Mouse (Mus musculus) heart, adult 18-20 months (tissue): ENCODE measurements at regions not wholly inside any gene's neighbourhood (a gene's known extent, or its start where the extent isn't known, plus 50 kb on each side); places are given as distances from the start of the nearest gene placed in this dataset.

Experiments
- DNase-seq, 2 experiments: peaks; one replicate each; pipeline ENCODE4 v3.0.0; 2021 to 2022; ENCODE audit warnings: mixed read lengths in 1 of 2

GRCm38 (mm10) chr9:57325962-57326361 lies 63.5 kb upstream of the 1700017B05Rik start:
- DNase-seq: no peak

- peak; percentile 12 to 14 for DNase-seq
These were observed 56.6 kb upstream of the 1700017B05Rik start for GRCm38 (mm10) chr9:57319009-57319408.

- DNase-seq: peak; percentile 24 to 63
These were observed 55.3 kb upstream of the 1700017B05Rik start for GRCm38 (mm10) chr9:57317531-57318201.

GRCm38 (mm10) chr9:57315032-57315660 lies 52.7 kb upstream of the 1700017B05Rik start:
- DNase-seq: no peak

- no peak for DNase-seq
These were observed 51.5 kb upstream of the 1700017B05Rik start for GRCm38 (mm10) chr9:57313876-57314275.

- DNase-seq: no peak
These were observed 50.1 kb upstream of the 1700017B05Rik start for GRCm38 (mm10) chr9:57312521-57312920.
